Mouse (Mus musculus) brain, embryonic 18.5 days (tissue): ENCODE data around the gene Wdr35.

ENCODE experiments used
- DNase-seq: peaks from one replicate; pipeline ENCODE4 v3.0.0-alpha.2; 2012; ENCODE audit warnings: low read depth, low spot score

Gene Wdr35

GRCm38 (mm10) chr12:9052075-9052829 is 78.6 kb downstream of the Wdr35 start:
- no peak for DNase-seq

GRCm38 (mm10) chr12:9053345-9053744 is 79.7 kb downstream of the Wdr35 start:
- no peak for DNase-seq

GRCm38 (mm10) chr12:9054012-9054411 is 80.3 kb downstream of the Wdr35 start:
- DNase-seq: no peak

DNA sequence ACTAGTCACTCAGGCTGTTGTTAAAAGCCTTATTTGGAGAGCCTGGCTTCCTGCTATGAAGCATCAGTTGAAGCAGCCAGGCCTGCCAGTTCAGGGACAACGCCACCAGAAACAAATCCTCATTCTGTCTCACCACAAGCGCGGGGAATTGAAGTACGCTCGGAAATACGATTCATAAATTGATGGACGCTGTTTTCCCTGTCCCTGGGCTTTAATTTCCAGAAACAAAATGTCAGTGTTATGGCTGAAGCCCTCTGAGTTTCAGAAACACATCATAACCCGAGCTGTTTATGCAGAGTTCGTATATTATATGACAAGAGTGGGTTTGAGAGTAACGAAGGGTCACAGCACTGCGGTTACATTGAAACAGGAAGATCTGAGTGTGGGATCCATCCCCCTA is 81.6 kb downstream of the Wdr35 start:
- DNase-seq: no peak

GRCm38 (mm10) chr12:9059502-9059901 is 85.8 kb downstream of the Wdr35 start:
- DNase-seq: no peak

- DNase-seq: no peak
Measured at GRCm38 (mm10) chr12:9059965-9060364, 86.3 kb downstream of the Wdr35 start.

DNA sequence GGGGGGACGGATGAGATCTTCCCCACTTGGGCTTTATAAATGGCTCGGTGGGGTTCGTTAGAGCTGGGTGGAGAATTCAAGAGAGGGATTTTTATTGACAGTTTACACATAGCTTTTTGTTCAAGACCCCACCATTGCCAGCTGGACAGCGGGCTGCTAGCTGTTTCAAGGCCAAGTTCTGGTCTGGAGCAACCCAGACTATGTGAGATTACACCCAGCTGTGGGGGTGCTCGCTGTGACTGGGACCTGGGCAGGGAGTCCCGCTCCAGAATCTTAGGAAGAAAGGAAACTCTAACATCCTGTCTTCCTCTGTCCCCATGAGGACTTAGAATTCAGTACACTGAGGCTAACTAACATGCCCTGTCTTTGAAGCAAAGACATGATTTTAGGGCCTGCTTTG is 89.9 kb downstream of the Wdr35 start:
- DNase-seq: no peak

DNA sequence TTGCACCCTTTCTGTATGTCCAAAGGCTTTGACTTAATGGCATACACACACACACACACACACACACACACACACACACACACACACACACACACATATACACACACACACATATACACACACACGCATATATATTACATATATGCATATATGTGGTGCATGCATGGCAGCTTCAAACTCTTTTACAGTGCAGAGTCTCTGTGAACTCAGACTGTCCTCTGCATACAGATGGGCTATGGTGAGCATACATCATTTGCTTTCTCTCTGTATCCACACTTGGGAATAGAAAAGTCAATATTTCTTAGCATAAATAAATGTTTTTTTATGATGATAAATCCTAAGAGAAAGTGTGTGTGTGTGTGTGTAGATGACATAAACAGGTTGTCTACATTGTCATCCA is 97.4 kb downstream of the Wdr35 start:
- no peak for DNase-seq

GRCm38 (mm10) chr12:9071493-9071892 is 97.8 kb downstream of the Wdr35 start:
- no peak for DNase-seq

GRCm38 (mm10) chr12:9077554-9078125 is 103.9 kb downstream of the Wdr35 start:
- no peak for DNase-seq
